Mouse (Mus musculus) hindbrain, embryonic 16.5 days (tissue): ENCODE measurements around the gene Myoz2. TPM values are rescaled to one million over a fixed set of nuclear protein-coding genes. Genes with fewer than 3 reads are reported as not detected.

ENCODE experiments used
- ATAC-seq: fragments of 200-750 bp; cut with Nextera tagmentation; 2 replicates; pipeline ENCODE4 v1.8.0; 2017; ENCODE audit warnings: moderate TSS enrichment, moderate library complexity
- H3K27ac ChIP-seq: fragments of 300-500 bp; sonication (generic); 2 replicates; pipeline ENCODE4 v1.5.1; 2014; ENCODE audit warnings: low read depth, mild to moderate bottlenecking, control low read depth, low read length, moderate library complexity
- H3K27me3 ChIP-seq: fragments of 300-500 bp; sonication (generic); replicated peaks from 2 replicates; pipeline ENCODE4 v1.6.1; 2014; ENCODE audit warnings: low read length; ENCODE audit not compliant: control insufficient read depth, insufficient read depth
- H3K36me3 ChIP-seq: fragments of 300-500 bp; sonication (generic); 2 replicates; pipeline ENCODE4 v1.6.1; 2014; ENCODE audit warnings: mild to moderate bottlenecking, low read length, moderate library complexity, mixed read lengths; ENCODE audit not compliant: control insufficient read depth, insufficient read depth
- H3K4me1 ChIP-seq: fragments of 300-500 bp; sonication (generic); 2 replicates; pipeline ENCODE4 v1.6.1; 2014; ENCODE audit warnings: low read depth, low read length; ENCODE audit not compliant: control insufficient read depth, insufficient read depth
- H3K4me2 ChIP-seq: fragments of 300-500 bp; sonication (generic); 2 replicates; pipeline ENCODE4 v1.6.1; 2014; ENCODE audit warnings: mild to moderate bottlenecking, low read length, control low read depth, moderate library complexity
- H3K4me3 ChIP-seq: fragments of 300-500 bp; sonication (generic); 2 replicates; pipeline ENCODE4 v1.5.1; 2014; ENCODE audit warnings: mild to moderate bottlenecking, low read length, control low read depth, moderate library complexity
- H3K9ac ChIP-seq: fragments of 300-500 bp; sonication (generic); 2 replicates; pipeline ENCODE4 v1.6.1; 2014; ENCODE audit warnings: low read depth, mild to moderate bottlenecking, control low read depth, low read length, moderate library complexity
- H3K9me3 ChIP-seq: fragments of 300-500 bp; sonication (generic); 2 replicates; pipeline ENCODE4 v1.6.1; 2014; ENCODE audit warnings: mild to moderate bottlenecking, low read length, moderate library complexity; ENCODE audit not compliant: control insufficient read depth
- WGBS: fragments of 180-500 bp; shearing (Covaris S2); extraction: QIAGEN DNeasy Blood & Tissue Kit; methylation state at CpG from one replicate; pipeline ENCODE4 v1.1.7; 2014; 5-methylcytosine and 5-hydroxymethylcytosine counted together
- polyA plus RNA-seq: library from polyadenylated mRNA; unstranded; fragments of >200 nt; fragmentation: Nextera tagmentation; extraction: Ambion mirVana; gene quantifications from 2 replicates; pipeline ENCODE4 v1.2.1, GENCODE M21; 2015

Myoz2 gene
- polyA plus RNA-seq, 1 experiment from 2014 or later = 0.13 TPM

DNA sequence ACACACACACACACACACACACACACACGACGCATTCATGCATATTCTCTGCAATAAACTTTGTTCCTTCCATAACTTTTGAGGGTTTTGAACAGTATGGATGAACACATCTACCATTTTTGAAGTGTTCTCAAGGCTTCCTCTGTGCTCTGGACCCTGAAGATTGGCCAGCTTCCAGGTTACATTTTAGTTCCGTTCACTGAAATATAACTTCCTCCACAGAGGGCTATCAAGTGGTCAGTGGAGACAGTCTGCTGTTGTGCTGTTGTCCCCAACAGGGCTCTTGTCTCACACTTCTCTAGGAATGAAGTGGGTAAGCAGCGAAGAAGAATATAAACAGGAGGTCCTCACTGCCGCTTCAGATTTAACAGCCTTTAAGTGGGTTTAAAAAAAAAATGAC is 30.7 kb upstream of the Myoz2 start:
- Histone ChIP-seq H3K27ac (no peak overlapping the region), H3K9ac (no peak overlapping the region), H3K36me3 (no peaks in the 10 kb centered on the region), H3K4me1 (no peaks in the 10 kb centered on the region), H3K27me3 (no peaks in the 10 kb centered on the region), H3K9me3 (no peaks in the 10 kb centered on the region), H3K4me3 (no peak overlapping the region), H3K4me2 (no peak overlapping the region)
- ATAC-seq = no peak
- 78% methylated on average over 5 of the region's 5 CpGs for WGBS

DNA sequence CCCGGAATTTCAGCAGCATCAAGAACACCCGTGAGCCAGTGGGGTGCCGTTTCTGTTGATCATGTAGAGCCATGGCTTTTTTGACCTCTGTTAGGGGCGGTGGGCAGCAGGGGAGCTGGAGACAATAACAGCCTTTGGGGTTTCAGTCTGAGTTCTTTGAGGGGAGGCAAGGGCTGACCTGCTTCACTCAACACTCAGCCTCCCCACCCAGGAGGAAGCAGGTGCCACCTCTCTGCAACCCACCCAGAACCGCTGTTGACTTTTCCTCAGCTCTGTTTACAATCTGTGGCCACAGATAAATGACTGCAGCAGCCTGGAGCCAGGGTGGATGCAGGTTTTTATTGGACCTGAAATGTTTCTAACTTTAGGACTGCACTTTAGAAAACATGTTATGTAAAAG is 29.4 kb upstream of the Myoz2 start:
- no peak overlapping the region for H3K9ac ChIP-seq
- H3K4me2 ChIP-seq = no peak overlapping the region
- no peaks in the 10 kb centered on the region for H3K27me3 ChIP-seq
- H3K27ac ChIP-seq = no peak overlapping the region
- H3K9me3 ChIP-seq = no peaks in the 10 kb centered on the region
- H3K36me3 ChIP-seq = no peaks in the 10 kb centered on the region
- no peak overlapping the region for H3K4me3 ChIP-seq
- ATAC-seq = no peak
- 12% methylated on average over 5 of the region's 5 CpGs for WGBS
- H3K4me1 ChIP-seq = no peaks in the 10 kb centered on the region

DNA sequence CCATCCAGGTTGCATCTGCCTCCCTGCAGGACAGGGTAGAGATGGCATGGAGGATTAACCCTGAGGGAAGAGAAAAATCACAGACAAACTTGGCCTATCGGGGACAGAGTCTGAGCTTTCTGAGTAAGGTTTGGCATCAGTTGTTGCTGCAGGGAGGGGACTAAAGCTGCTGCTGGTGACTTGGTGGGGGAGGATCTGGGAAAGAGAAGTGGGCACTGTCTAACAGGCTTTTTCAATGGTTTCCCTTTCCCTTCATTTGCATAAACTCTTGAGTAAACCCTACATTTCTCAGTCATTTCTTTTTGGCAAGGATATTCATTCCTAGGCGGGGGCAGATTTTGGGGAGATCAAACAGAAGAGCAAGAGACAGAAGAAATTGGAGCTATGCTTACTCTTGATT is 27.1 kb upstream of the Myoz2 start:
- no peaks in the 10 kb centered on the region for H3K27me3 ChIP-seq
- WGBS = 88% methylated on average over 2 of the region's 2 CpGs

DNA sequence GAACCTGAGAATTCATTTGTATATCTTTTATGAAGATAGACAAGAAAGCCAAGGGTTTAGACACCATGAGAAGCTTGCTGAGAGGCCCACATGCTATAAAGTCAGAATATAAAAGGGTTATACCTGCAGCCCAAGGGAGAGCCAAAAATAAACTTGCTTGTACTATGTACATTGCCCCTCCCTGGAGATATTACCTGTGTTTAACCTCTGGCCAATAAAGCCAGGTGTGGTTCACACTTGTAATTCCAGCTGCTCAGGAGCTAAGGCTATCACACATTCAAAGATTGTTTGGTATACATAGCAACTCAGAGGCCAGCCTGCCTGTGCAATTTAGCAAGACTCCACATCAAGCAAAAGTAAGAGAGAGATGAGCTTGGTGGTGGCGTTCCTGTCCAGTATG is 24.0 kb upstream of the Myoz2 start:
- Histone ChIP-seq H3K4me3 (no peak overlapping the region), H3K27me3 (no peaks in the 10 kb centered on the region)
- WGBS = 100% methylated on average over 1 of the region's 1 CpGs

More for the DNA sequence above, 27.1 kb upstream of the Myoz2 start:
- Histone ChIP-seq H3K4me3 (no peak overlapping the region), H3K9ac (no peak overlapping the region), H3K27ac (no peak overlapping the region), H3K4me1 (no peaks in the 10 kb centered on the region), H3K36me3 (no peaks in the 10 kb centered on the region), H3K9me3 (no peaks in the 10 kb centered on the region), H3K4me2 (no peak overlapping the region)
- ATAC-seq = no peak

DNA sequence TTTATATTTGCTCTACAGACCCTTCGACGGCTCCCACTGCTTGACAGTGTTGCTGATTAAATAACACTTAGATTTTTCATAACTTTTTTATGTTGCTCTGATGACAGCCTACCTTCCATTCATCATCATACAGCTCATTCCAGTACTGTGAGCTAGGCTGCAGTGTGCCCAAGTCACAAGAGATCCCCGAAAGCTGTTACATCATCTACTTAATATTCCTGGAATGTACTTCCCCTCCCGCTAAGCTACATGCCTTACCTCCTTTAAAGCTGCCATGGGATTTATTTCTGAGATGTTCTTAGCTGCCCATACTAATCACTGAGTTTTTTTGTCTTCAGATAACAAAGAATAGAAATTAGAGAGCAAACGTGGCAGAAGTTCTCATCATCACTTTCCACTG is 19.4 kb upstream of the Myoz2 start:
- Histone ChIP-seq H3K4me1 (no peaks in the 10 kb centered on the region), H3K9ac (no peak overlapping the region), H3K27me3 (no peaks in the 10 kb centered on the region), H3K9me3 (peaks cover 4% of the 10 kb centered on the region; the same call in 1 of the 2 replicates), H3K4me3 (no peak overlapping the region), H3K4me2 (no peak overlapping the region), H3K27ac (no peak overlapping the region), H3K36me3 (no peaks in the 10 kb centered on the region)
- 62% methylated on average over 5 of the region's 5 CpGs for WGBS
- ATAC-seq = no peak

More for the DNA sequence above, 24.0 kb upstream of the Myoz2 start:
- H3K4me2 ChIP-seq = no peak overlapping the region
- no peak overlapping the region for H3K27ac ChIP-seq
- H3K36me3 ChIP-seq = no peaks in the 10 kb centered on the region
- H3K9ac ChIP-seq = no peak overlapping the region
- no peaks in the 10 kb centered on the region for H3K9me3 ChIP-seq
- no peaks in the 10 kb centered on the region for H3K4me1 ChIP-seq
- no peak for ATAC-seq

DNA sequence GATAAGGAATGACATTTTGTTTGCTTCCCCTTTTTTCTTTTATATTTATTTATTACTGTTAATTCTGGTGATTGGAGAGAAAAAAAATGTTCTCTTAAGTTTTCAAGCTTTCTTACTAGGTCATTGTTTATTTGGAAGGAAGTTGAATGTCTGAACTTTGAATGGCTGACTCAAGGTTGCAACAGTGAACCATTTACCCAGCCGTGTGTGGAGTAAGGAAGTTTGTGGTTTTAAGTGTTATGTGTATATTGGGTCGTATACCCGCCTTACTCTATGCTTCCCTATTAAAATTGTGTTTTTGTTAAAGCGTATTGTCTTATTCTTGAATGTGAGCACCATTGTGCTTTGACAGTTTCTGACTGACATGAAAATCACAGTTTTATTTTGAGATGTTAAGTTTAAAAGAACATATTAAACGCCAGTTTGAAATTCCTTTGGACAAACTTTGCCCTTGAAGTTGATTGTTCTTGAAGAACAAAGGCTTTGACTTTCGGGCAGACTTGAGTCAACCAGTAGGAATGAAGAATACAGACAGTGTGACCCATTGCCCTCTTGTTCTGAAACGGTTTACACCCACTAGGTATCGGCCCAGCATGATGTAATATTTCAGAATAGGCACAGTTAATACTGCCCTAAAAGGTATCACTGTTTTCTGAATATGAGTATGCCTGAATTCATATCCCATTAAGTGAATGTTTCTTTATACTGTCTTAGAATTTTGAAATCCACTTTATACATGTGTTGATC is 18.6 kb upstream of the Myoz2 start:
- Histone ChIP-seq H3K27me3 (no peaks in the 10 kb centered on the region), H3K9ac (no peak overlapping the region), H3K4me1 (no peaks in the 10 kb centered on the region), H3K4me2 (no peak overlapping the region), H3K27ac (no peak overlapping the region), H3K9me3 (peaks cover 4% of the 10 kb centered on the region; the same call in 1 of the 2 replicates), H3K36me3 (no peaks in the 10 kb centered on the region), H3K4me3 (no peak overlapping the region)
- 67% methylated on average over 8 of the region's 8 CpGs for WGBS
- no peak for ATAC-seq

DNA sequence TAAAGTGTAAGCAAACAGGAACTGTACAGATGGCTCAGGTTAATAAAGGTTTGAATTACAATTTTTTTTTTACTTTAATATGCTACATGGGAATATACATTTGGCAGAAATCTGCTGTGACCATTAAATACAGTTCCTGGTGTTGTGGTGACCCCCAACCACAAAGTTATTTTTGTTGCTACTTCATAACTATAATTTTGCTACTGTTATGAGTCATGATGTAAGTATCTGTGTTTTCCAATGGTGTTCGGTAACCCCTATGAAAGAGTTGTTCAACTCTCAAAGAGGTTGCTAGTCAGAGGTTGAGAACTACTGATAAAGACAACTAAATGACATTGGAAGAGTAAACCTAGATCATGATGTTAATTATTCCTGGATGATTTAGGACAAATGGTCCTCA is 7.5 kb upstream of the Myoz2 start:
- H3K27me3 ChIP-seq = no peaks in the 10 kb centered on the region
- H3K27ac ChIP-seq = no peak overlapping the region
- no peaks in the 10 kb centered on the region for H3K9me3 ChIP-seq
- H3K36me3 ChIP-seq = no peaks in the 10 kb centered on the region
- no peak overlapping the region for H3K9ac ChIP-seq
- H3K4me1 ChIP-seq = no peaks in the 10 kb centered on the region
- 95% methylated on average over 1 of the region's 1 CpGs for WGBS
- H3K4me3 ChIP-seq = no peak overlapping the region
- ATAC-seq = no peak
- no peak overlapping the region for H3K4me2 ChIP-seq

DNA sequence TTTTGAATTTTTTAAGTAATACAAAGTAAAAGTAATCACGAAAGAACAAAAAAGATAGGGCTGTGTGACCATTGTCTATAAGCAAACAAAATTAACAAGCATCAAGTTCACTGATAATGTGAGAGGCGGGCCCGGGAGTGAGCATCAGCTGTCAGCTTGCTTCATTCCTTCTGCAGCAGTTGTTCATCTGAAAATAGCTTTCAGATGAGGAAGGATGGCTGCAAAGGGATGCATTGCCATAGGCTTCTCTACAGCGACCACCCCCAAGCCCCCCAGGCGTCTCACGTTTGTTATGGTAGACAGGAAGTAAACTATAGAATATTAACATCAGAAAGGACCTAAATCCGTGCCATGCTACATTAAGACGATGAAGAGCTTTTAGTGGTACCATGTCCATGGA is 1.0 kb downstream of the Myoz2 start:
- ATAC-seq = no peak
- Histone ChIP-seq H3K4me2 (no peak overlapping the region), H3K9me3 (no peaks in the 10 kb centered on the region), H3K4me1 (no peaks in the 10 kb centered on the region), H3K9ac (no peak overlapping the region), H3K27ac (no peak overlapping the region), H3K4me3 (no peak overlapping the region), H3K36me3 (no peaks in the 10 kb centered on the region), H3K27me3 (no peaks in the 10 kb centered on the region)
- WGBS = 66% methylated on average over 8 of the region's 8 CpGs

DNA sequence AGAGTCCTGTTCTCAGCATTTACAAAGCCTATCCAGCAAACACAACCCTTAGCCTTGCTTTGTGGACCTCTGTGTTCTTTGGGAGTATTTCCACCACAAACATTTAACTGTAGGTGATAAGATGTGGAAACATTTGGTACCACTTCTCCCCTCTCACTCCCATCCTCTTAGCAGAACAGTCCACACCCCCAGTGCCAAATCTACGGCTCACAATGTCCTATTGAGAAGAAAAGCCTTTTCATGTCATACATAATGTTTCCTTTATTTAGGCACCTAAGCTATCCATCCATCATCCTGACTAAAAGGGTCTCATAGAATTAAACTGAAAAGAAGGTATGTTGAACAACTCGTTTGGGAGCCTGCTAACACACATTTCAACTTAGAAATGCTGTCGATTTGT is 9.2 kb downstream of the Myoz2 start:
- no peak overlapping the region for H3K4me3 ChIP-seq
- no peaks in the 10 kb centered on the region for H3K27me3 ChIP-seq
- H3K9me3 ChIP-seq = no peaks in the 10 kb centered on the region
- H3K4me2 ChIP-seq = no peak overlapping the region
- no peak overlapping the region for H3K27ac ChIP-seq
- no peak overlapping the region for H3K9ac ChIP-seq
- no peak for ATAC-seq
- H3K4me1 ChIP-seq = no peaks in the 10 kb centered on the region
- WGBS = 41% methylated on average over 3 of the region's 3 CpGs
- H3K36me3 ChIP-seq = no peaks in the 10 kb centered on the region
